Mouse (Mus musculus) liver, embryonic 16.5 days (tissue): ENCODE results near the gene Ctdsp1. TPM values are rescaled to one million over a fixed set of nuclear protein-coding genes. Genes with fewer than 3 reads are reported as not detected.

Experiments
- ATAC-seq: fragments of 200-750 bp; cut with Nextera tagmentation; 2 replicates; pipeline ENCODE4 v1.8.0; 2017; ENCODE audit warnings: low read depth, mild to moderate bottlenecking, moderate number of reproducible peaks, moderate library complexity
- H3K27ac ChIP-seq: fragments of 300-500 bp; sonication (generic); 2 replicates; pipeline ENCODE4 v1.5.1; 2014; ENCODE audit warnings: mild to moderate bottlenecking, low read length
- H3K27me3 ChIP-seq: fragments of 300-500 bp; sonication (generic); 2 replicates; pipeline ENCODE4 v1.6.1; 2014; ENCODE audit warnings: low read depth, low read length, mixed read lengths; ENCODE audit not compliant: control insufficient read depth, insufficient read depth
- H3K36me3 ChIP-seq: fragments of 300-500 bp; sonication (generic); 2 replicates; pipeline ENCODE4 v1.6.1; 2014; ENCODE audit warnings: mild to moderate bottlenecking; ENCODE audit not compliant: control insufficient read depth, insufficient read depth
- H3K4me1 ChIP-seq: fragments of 300-500 bp; sonication (generic); 2 replicates; pipeline ENCODE4 v1.6.1; 2014; ENCODE audit warnings: low read depth, low read length, mixed read lengths; ENCODE audit not compliant: control insufficient read depth
- H3K4me2 ChIP-seq: fragments of 300-500 bp; sonication (generic); 2 replicates; pipeline ENCODE4 v1.6.1; 2014; ENCODE audit warnings: low read depth, low read length, mixed read lengths
- H3K4me3 ChIP-seq: fragments of 300-500 bp; sonication (generic); 2 replicates; pipeline ENCODE4 v1.5.1; 2014; ENCODE audit warnings: low read depth, mild to moderate bottlenecking, low read length
- H3K9ac ChIP-seq: fragments of 300-500 bp; sonication (generic); 2 replicates; pipeline ENCODE4 v1.6.1; 2014; ENCODE audit warnings: low read depth, low read length
- H3K9me3 ChIP-seq: fragments of 300-500 bp; sonication (generic); replicated peaks from 2 replicates; pipeline ENCODE4 v1.6.1; 2016; ENCODE audit warnings: low read length; ENCODE audit not compliant: control insufficient read depth
- WGBS: fragments of 180-500 bp; shearing (Covaris S2); extraction: QIAGEN DNeasy Blood & Tissue Kit; methylation state at CpG from one replicate; pipeline ENCODE4 v1.1.7; 2014; ENCODE audit not compliant: insufficient replicate concordance; 5-methylcytosine and 5-hydroxymethylcytosine counted together
- microRNA counts: library from miRNA; unstranded; fragments of <30 nt; microRNA quantifications from one replicate; lab custom pipeline; 2016
- microRNA-seq: library from miRNA; unstranded; fragments of <30 nt; microRNA quantifications from one replicate; pipeline ENCODE4, GENCODE M21; 2016
- polyA plus RNA-seq: library from polyadenylated mRNA; unstranded; fragments of >200 nt; fragmentation: Nextera tagmentation; extraction: Ambion mirVana; gene quantifications from 2 replicates; pipeline ENCODE4 v1.2.1, GENCODE M21; 2015

Gene Ctdsp1
- polyA plus RNA-seq, 1 experiment from 2014 or later: 48.6 TPM

- peaks cover 30% of the 10 kb centered on the region for H3K36me3 ChIP-seq
- H3K4me3 ChIP-seq: no peak overlapping the region
- H3K4me2 ChIP-seq: no peak overlapping the region
- H3K27ac ChIP-seq: no peak overlapping the region
- ATAC-seq: no peak
- 70% methylated on average over 19 of the region's 19 CpGs for WGBS
- no peak overlapping the region for H3K9ac ChIP-seq
- no peaks in the 10 kb centered on the region for H3K27me3 ChIP-seq
- H3K4me1 ChIP-seq: peaks cover 17% of the 10 kb centered on the region
- no peaks in the 10 kb centered on the region for H3K9me3 ChIP-seq
These were observed 48.0 kb downstream of the Ctdsp1 start for GRCm38 (mm10) chr1:74439166-74439876.

GRCm38 (mm10) chr1:74444538-74444937 lies 53.2 kb downstream of the Ctdsp1 start:
- H3K27me3 ChIP-seq: no peaks in the 10 kb centered on the region
- H3K9ac ChIP-seq: no peak overlapping the region
- H3K4me2 ChIP-seq: no peak overlapping the region
- H3K27ac ChIP-seq: no peak overlapping the region
- H3K36me3 ChIP-seq: peaks cover 31% of the 10 kb centered on the region
- 76% methylated on average over 2 of the region's 2 CpGs for WGBS
- no peak for ATAC-seq
- no peaks in the 10 kb centered on the region for H3K4me1 ChIP-seq
- H3K9me3 ChIP-seq: no peaks in the 10 kb centered on the region
- no peak overlapping the region for H3K4me3 ChIP-seq

MicroRNA genes within 50 kb of the gene (microRNA counts, 519-probe panel; counts per million panel counts)
- 2,990 counts per million, percentile 82 among the panel's probes with 10 or more counts for microRNA mmu-miR-26b (lab: Ali Mortazavi, UCI)

Small RNAs within 50 kb of the gene (microRNA-seq; reads per million reads assigned to microRNA genes)
- 74,383 reads per million, percentile 100 among the genes with 10 or more reads in this experiment for gene Mir26b

Other genes with a start within 250 kb of the Ctdsp1 start
- gene Cxcr2, start 237.5 kb upstream of the Ctdsp1 start, polyA plus RNA-seq: 1.8 and 2.7 TPM in 2 replicates
- gene Cxcr1, start 196.9 kb upstream of the Ctdsp1 start, polyA plus RNA-seq: 0.07 TPM in 1 of 2 replicates, not detected in the other
- 181 and 187 TPM in 2 replicates for gene Arpc2, start 155.4 kb upstream of the Ctdsp1 start, polyA plus RNA-seq
- 0.36 and 0.39 TPM in 2 replicates for gene Gpbar1, start 113.0 kb upstream of the Ctdsp1 start, polyA plus RNA-seq
- 95.6 and 97.5 TPM in 2 replicates for gene Aamp, start 106.8 kb upstream of the Ctdsp1 start, polyA plus RNA-seq
- 34.0 and 37.5 TPM in 2 replicates for gene Pnkd, start 106.6 kb upstream of the Ctdsp1 start, polyA plus RNA-seq
- gene Tmbim1, start 85.9 kb upstream of the Ctdsp1 start, polyA plus RNA-seq: 16.5 and 18.8 TPM in 2 replicates
- gene Catip, start 29.4 kb upstream of the Ctdsp1 start, polyA plus RNA-seq: 0.05 and 0.08 TPM in 2 replicates
- gene Slc11a1, start 16.3 kb upstream of the Ctdsp1 start, polyA plus RNA-seq: 17.4 and 17.9 TPM in 2 replicates
- gene Vil1, start 17.9 kb downstream of the Ctdsp1 start, polyA plus RNA-seq: 0.69 and 1.6 TPM in 2 replicates
- 27.2 and 28.9 TPM in 2 replicates for gene Cnot9, start 114.5 kb downstream of the Ctdsp1 start, polyA plus RNA-seq
- gene Plcd4, start 151.4 kb downstream of the Ctdsp1 start, polyA plus RNA-seq: 0.04 and 0.40 TPM in 2 replicates
- 11.5 and 12.1 TPM in 2 replicates for gene Usp37, start 152.8 kb downstream of the Ctdsp1 start, polyA plus RNA-seq
- gene Zfp142, start 196.7 kb downstream of the Ctdsp1 start, polyA plus RNA-seq: 1.7 and 2.0 TPM in 2 replicates
- 8.4 and 8.5 TPM in 2 replicates for gene Bcs1l, start 196.8 kb downstream of the Ctdsp1 start, polyA plus RNA-seq
- 11.2 and 11.9 TPM in 2 replicates for gene Rnf25, start 209.9 kb downstream of the Ctdsp1 start, polyA plus RNA-seq
- gene Stk36, start 209.9 kb downstream of the Ctdsp1 start, polyA plus RNA-seq: 0.19 and 0.26 TPM in 2 replicates